ENCODE assay signal across 20 mouse cellular contexts in genomic region chr14:75859619-75860018, GRCm38 (mm10).
"Had no signal": no experiment of that assay in that cellular context is flagged by ENCODE, and none has a peak within 500 bp of the region (broad histone marks: within the 10 kb centered on the region; RNA-seq: fewer than 3 reads in every experiment).

No protein-coding gene starts in this region.

- DNase-seq: kidney, postnatal 10 days; kidney, postnatal 36 days; layer of hippocampus, adult 9-11 months; liver; lung, adult 18-20 months; retina, postnatal 1 day; right cerebral cortex, postnatal 25 days; spleen, adult 18-20 months; thymus, adult 18-20 months; thymus, postnatal 36 days had no signal

- ATAC-seq: liver, embryonic 12.5 days; midbrain, embryonic 15.5 days had no signal

- H3K27ac ChIP-seq: limb, embryonic 10.5 days; limb, embryonic 13.5 days; liver, embryonic 12.5 days; liver, embryonic 15.5 days; lung, embryonic 15.5 days; macrophage; midbrain, embryonic 12.5 days; midbrain, embryonic 15.5 days; neural tube, embryonic 13.5 days; stomach, embryonic 15.5 days had no signal

- H3K4me2 ChIP-seq: limb, embryonic 13.5 days; liver, embryonic 12.5 days; liver, embryonic 15.5 days; lung, embryonic 15.5 days; midbrain, embryonic 12.5 days; midbrain, embryonic 15.5 days; neural tube, embryonic 13.5 days; stomach, embryonic 15.5 days had no signal

- H3K9me3 ChIP-seq: limb, embryonic 10.5 days; limb, embryonic 13.5 days; liver, embryonic 12.5 days; liver, embryonic 15.5 days; lung, embryonic 15.5 days; midbrain, embryonic 12.5 days; midbrain, embryonic 15.5 days; stomach, embryonic 15.5 days had no signal

- H3K4me1 ChIP-seq: liver, embryonic 12.5 days had no signal

- H3K9ac ChIP-seq: limb, embryonic 13.5 days; liver, embryonic 12.5 days; liver, embryonic 15.5 days; lung, embryonic 15.5 days; midbrain, embryonic 12.5 days; midbrain, embryonic 15.5 days; neural tube, embryonic 13.5 days; stomach, embryonic 15.5 days had no signal

- H3K27me3 ChIP-seq: limb, embryonic 13.5 days; liver, embryonic 12.5 days; liver, embryonic 15.5 days; lung, embryonic 15.5 days; midbrain, embryonic 12.5 days; midbrain, embryonic 15.5 days; neural tube, embryonic 13.5 days; stomach, embryonic 15.5 days had no signal

- H3K36me3 ChIP-seq: limb, embryonic 13.5 days; liver, embryonic 12.5 days; liver, embryonic 15.5 days; lung, embryonic 15.5 days; midbrain, embryonic 15.5 days; stomach, embryonic 15.5 days had no signal

- H3K4me3 ChIP-seq: limb, embryonic 10.5 days; limb, embryonic 13.5 days; liver, embryonic 12.5 days; liver, embryonic 15.5 days; lung, embryonic 15.5 days; midbrain, embryonic 12.5 days; midbrain, embryonic 15.5 days; neural tube, embryonic 13.5 days; stomach, embryonic 15.5 days had no signal
